Mouse (Mus musculus) bone marrow, adult 2 months (tissue): ENCODE data around the gene Aunip.

Experiments
- CTCF ChIP-seq: fragments of 200-500 bp; IDR thresholded peaks from 2 replicates; pipeline ENCODE4 v1.5.1; 2011; ENCODE audit warnings: low read length, control low read depth; ENCODE audit not compliant: control insufficient read depth, insufficient read depth
- POLR2A ChIP-seq: fragments of 200-500 bp; IDR thresholded peaks from 2 replicates; pipeline ENCODE4 v1.6.1; 2011; ENCODE audit warnings: low read depth, mild to moderate bottlenecking, control low read depth, low read length, borderline replicate concordance; ENCODE audit not compliant: control insufficient read depth

GRCm38 (mm10) chr4:134467435-134468214 is 43.2 kb upstream of the Aunip start:
- TF ChIP-seq CTCF (no peak), POLR2A (no peak)
